Mouse (Mus musculus): ENCODE results near the gene Sik2. TPM values are rescaled to one million over a fixed set of nuclear protein-coding genes. Genes with fewer than 3 reads are reported as not detected.

Sik2 gene
- total and polyA plus RNA-seq, 3 experiments, result 1.9 to 8.2 (median 6.0) TPM

DNA sequence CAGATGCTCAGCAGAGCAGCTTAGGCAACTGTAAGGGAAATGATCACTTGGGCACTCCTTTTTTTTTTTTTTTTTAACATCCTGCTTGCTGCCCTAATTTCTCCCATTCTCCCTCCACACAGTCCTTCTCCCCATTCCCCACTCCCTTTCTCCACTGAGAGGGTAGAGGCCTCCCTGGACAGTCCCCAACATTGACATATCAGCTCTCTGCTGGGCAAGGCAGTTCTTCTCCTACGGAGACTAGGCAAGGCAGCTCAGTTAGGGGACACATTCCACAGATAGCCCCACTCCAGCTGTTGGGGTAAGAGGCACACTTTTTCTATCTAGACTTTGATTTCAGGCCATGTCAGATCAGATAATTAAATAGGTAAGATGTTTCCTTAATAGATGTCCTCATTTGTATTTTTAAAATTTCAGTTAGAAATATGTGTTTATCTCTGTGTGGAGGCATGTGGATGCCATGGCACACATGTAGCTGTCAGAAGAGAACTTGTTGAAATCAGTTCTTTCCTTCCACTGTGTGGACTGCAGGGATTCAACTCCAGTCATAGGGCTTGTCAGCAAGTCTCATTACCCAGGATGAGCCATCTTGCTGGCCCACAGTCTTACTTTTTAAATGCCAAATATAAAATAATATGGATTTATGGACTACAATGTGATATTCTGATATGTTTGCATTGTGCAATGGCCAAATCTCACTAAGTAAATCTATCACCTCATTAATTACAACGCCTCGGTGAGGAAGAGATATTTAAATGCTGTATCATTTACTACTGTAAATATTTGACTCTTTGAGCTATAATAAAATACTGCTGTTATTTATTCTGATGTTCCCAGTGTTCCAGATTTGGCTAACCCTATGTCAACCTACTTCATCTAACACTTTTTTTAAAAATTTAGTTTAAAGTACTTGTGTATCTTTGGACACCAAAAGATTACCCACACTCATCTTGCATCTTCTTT lies 87.7 kb downstream of the Sik2 start:
- peaks cover 0 to 10% of the 10 kb centered on the region in 2 experiments for H3K36me3 ChIP-seq (replicated peaks in 1 of 2; ENCODE audit: control insufficient read depth in 1 of 2, insufficient read depth in 1 of 2, low read length in 1 of 2)
- H3K79me2 ChIP-seq (replicated peaks; ENCODE audit: control insufficient read depth, extremely low read depth, insufficient read depth, poor library complexity, severe bottlenecking), result no peaks in the 10 kb centered on the region
- in situ Hi-C loops (cut with MboI; ENCODE audit: low pct_ligation_motif_present, low pct_unique_long_range_greater_than_20kb, low sequenced_read_pairs) (no loop called here), dilution Hi-C loops (cut with MboI; ENCODE audit: extremely low pct_ligation_motif_present, extremely low pct_unique_long_range_greater_than_20kb, low sequenced_read_pairs) (no loop called here)
- H3K9me3 ChIP-seq (replicated peaks; ENCODE audit: low read length), result no peaks in the 10 kb centered on the region
- no peak for TF ChIP-seq MAZ (IDR thresholded peaks at IDR 0.05; ENCODE audit: low read depth, low read length)
- DNase-seq (ENCODE audit: extremely low read depth), result no peak
- peaks cover 0 to 5% of the 10 kb centered on the region in 2 experiments; a peak in 1 of 4 replicates for H3K4me1 ChIP-seq (ENCODE audit: control insufficient read depth in 1 of 2, insufficient read depth in 2 of 2)
- H3K27me3 ChIP-seq (replicated peaks), result no peaks in the 10 kb centered on the region
- H3K4me2 ChIP-seq (ENCODE audit: insufficient read depth, low read depth, poor library complexity, severe bottlenecking), result no peak overlapping the region
- H3K27ac ChIP-seq (ENCODE audit: insufficient read depth, low read depth), result no peak overlapping the region
- no peak overlapping the region for H3K9ac ChIP-seq (ENCODE audit: insufficient read depth, low read depth)
- H3K4me3 ChIP-seq (replicated peaks in 1 of 3; ENCODE audit: low read depth in 2 of 3, low read length in 2 of 3, poor library complexity in 1 of 3), result no peak overlapping the region

DNA sequence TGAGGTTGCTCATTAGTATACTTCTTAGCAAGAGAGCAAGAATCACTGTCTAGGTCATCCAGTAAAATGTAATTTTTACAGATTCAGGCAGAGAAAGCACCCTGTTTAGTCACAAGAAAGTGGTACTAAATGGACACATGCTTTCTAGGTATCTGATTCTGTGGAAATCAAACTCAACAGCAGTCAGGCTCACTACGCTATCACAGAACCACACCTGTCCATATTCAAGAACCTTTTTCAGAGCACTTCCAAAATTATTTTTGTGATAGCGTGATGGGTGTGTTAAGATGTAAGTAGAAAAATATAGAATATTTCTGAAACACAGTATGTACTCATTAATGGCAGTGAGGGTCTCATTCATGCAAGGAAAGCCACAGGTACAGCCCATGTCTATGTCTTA lies 89.3 kb downstream of the Sik2 start:
- TF ChIP-seq ZNF384 (IDR thresholded peaks at IDR 0.05; ENCODE audit: low read depth, low read length), result no peak
- no peak for TF ChIP-seq HCFC1 (IDR thresholded peaks at IDR 0.05; ENCODE audit: low read depth, low read length)
- no peak for TF ChIP-seq USF2 (conservative IDR thresholded peaks at IDR 0.05; ENCODE audit: low read depth, low read length)
- TF ChIP-seq MAZ (IDR thresholded peaks at IDR 0.05; ENCODE audit: low read depth, low read length), result no peak
- TF ChIP-seq NELFE (IDR thresholded peaks at IDR 0.05; ENCODE audit: low read depth, low read length), result no peak
- TF ChIP-seq POLR2A (IDR thresholded peaks at IDR 0.05; ENCODE audit: low read depth, low read length), result no peak
- no peak for TF ChIP-seq CTCF (conservative IDR thresholded peaks at IDR 0.05 in 1 of 2, IDR thresholded peaks at IDR 0.05 in 1 of 2; ENCODE audit: low read depth in 2 of 2, low read length in 2 of 2)
- no peak for TF ChIP-seq RCOR1 (conservative IDR thresholded peaks at IDR 0.05; ENCODE audit: low read depth, low read length)
- TF ChIP-seq MEF2A (IDR thresholded peaks at IDR 0.05; ENCODE audit: borderline replicate concordance, low read depth, low read length), result no peak
- no peak for TF ChIP-seq PAX5 (IDR thresholded peaks at IDR 0.05; ENCODE audit: low read length)
- TF ChIP-seq RAD21 (IDR thresholded peaks at IDR 0.05; ENCODE audit: low read depth, low read length), result no peak
- TF ChIP-seq SMC3 (IDR thresholded peaks at IDR 0.05; ENCODE audit: low read depth, low read length), result no peak
- TF ChIP-seq USF1 (IDR thresholded peaks at IDR 0.05; ENCODE audit: low read depth, low read length), result no peak
- no peak for TF ChIP-seq GABPA (IDR thresholded peaks at IDR 0.05; ENCODE audit: insufficient replicate concordance, low read depth, low read length)
- no peak for TF ChIP-seq MAX (IDR thresholded peaks at IDR 0.05; ENCODE audit: low read length)
- TF ChIP-seq TBP (conservative IDR thresholded peaks at IDR 0.05; ENCODE audit: low read depth, low read length), result no peak
- TF ChIP-seq KAT2A (IDR thresholded peaks at IDR 0.05; ENCODE audit: insufficient replicate concordance, low read length), result no peak
- no peak for TF ChIP-seq ELF1 (IDR thresholded peaks at IDR 0.05; ENCODE audit: low read depth, low read length)
- no peak for TF ChIP-seq POLR2AphosphoS2 (IDR thresholded peaks at IDR 0.05; ENCODE audit: low read depth, low read length)
- no peak for TF ChIP-seq E2F4 (IDR thresholded peaks at IDR 0.05; ENCODE audit: insufficient replicate concordance, low read depth, low read length)
- Histone ChIP-seq H3K4me2 (ENCODE audit: insufficient read depth, low read depth, poor library complexity, severe bottlenecking) (no peak overlapping the region), H3K9me3 (replicated peaks; ENCODE audit: low read length) (no peaks in the 10 kb centered on the region), H3K4me1 (ENCODE audit: control insufficient read depth in 1 of 2, insufficient read depth in 2 of 2) (peaks cover 0 to 5% of the 10 kb centered on the region in 2 experiments; a peak in 1 of 4 replicates), H3K36me3 (replicated peaks in 1 of 2; ENCODE audit: control insufficient read depth in 1 of 2, insufficient read depth in 1 of 2, low read length in 1 of 2) (peaks cover 3 to 19% of the 10 kb centered on the region in 2 experiments), H3K27ac (ENCODE audit: insufficient read depth, low read depth) (no peak overlapping the region), H3K4me3 (replicated peaks in 1 of 3; ENCODE audit: low read depth in 2 of 3, low read length in 2 of 3, poor library complexity in 1 of 3) (no peak overlapping the region), H3K79me2 (replicated peaks; ENCODE audit: control insufficient read depth, extremely low read depth, insufficient read depth, poor library complexity, severe bottlenecking) (no peaks in the 10 kb centered on the region), H3K27me3 (replicated peaks) (no peaks in the 10 kb centered on the region), H3K9ac (ENCODE audit: insufficient read depth, low read depth) (no peak overlapping the region)
- in situ Hi-C loops (cut with MboI; ENCODE audit: low pct_ligation_motif_present, low pct_unique_long_range_greater_than_20kb, low sequenced_read_pairs) (no loop called here), dilution Hi-C loops (cut with MboI; ENCODE audit: extremely low pct_ligation_motif_present, extremely low pct_unique_long_range_greater_than_20kb, low sequenced_read_pairs) (no loop called here)
- no peak for DNase-seq (ENCODE audit: extremely low read depth)
